Mouse (Mus musculus) embryonic fibroblast, embryonic 13.5 days (primary cell): ENCODE results near the gene Riox1.

Experiments
- CTCF ChIP-seq: IDR thresholded peaks from 2 replicates; pipeline ENCODE4 v1.5.1; 2011; ENCODE audit warnings: mild to moderate bottlenecking, control low read depth, low read length, moderate library complexity, borderline replicate concordance; ENCODE audit not compliant: insufficient read depth
- POLR2A ChIP-seq: IDR thresholded peaks from 2 replicates; pipeline ENCODE4 v1.6.1; 2011; ENCODE audit warnings: low read depth, mild to moderate bottlenecking, control low read depth, low read length, moderate library complexity

DNA sequence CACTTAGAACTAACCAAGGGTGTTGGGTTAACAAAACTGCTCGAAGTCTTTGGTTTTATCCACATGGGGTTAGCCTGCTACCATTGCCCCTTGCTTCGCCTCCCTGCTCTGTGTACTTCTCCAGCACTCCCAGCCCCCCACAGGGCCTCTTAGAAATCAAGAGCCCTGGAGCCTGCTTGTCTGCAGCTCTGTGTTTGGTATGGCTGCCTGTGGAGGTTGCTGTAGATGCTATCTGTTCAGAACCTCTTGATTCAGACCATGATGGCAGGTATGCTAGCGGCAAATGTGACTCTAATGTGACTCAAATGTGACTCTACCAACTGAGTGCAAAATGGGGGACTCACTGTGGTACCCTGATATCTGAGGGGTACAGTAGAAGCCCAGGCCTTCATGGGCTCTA, 26.1 kb upstream of the Riox1 start:
- TF ChIP-seq CTCF (no peak), POLR2A (no peak)
